ENCODE assay signal across 1 mouse cellular context in genomic region chr5:117360631-117361541, GRCm38 (mm10).
TF ChIP-seq lines count a peak whose summit lies in the region.

No protein-coding gene starts in this region.

TF ChIP-seq in MEL, 35 proteins besides CTCF, POLR2A, EP300 and RAD21 (continued from another document):
- TF ChIP-seq SMC3 (IDR thresholded peaks at IDR 0.05; ENCODE audit: low read depth, low read length), result no peak
- no peak for TF ChIP-seq NRF1 (IDR thresholded peaks at IDR 0.05; ENCODE audit: insufficient read depth, low read depth, low read length, poor library complexity, severe bottlenecking)
- TF ChIP-seq MAFK (IDR thresholded peaks at IDR 0.05; ENCODE audit: borderline replicate concordance, low read depth, low read length), result no peak
- TF ChIP-seq CHD2 (IDR thresholded peaks at IDR 0.05; ENCODE audit: low read length), result no peak
- TF ChIP-seq MEF2A (IDR thresholded peaks at IDR 0.05; ENCODE audit: extremely low read depth, insufficient replicate concordance, low read depth, low read length, poor library complexity, severe bottlenecking), result no peak
- no peak for TF ChIP-seq MYB (IDR thresholded peaks at IDR 0.05; ENCODE audit: low read depth, low read length)
- no peak for TF ChIP-seq ZNF384 (IDR thresholded peaks at IDR 0.05; ENCODE audit: low read depth, low read length)
- no peak for TF ChIP-seq POLR2AphosphoS5 (IDR thresholded peaks at IDR 0.05; ENCODE audit: borderline replicate concordance, low read depth, low read length)
- no peak for TF ChIP-seq UBTF (IDR thresholded peaks at IDR 0.05; ENCODE audit: borderline replicate concordance, insufficient read depth, low read depth, low read length)
- TF ChIP-seq POLR2AphosphoS2 (IDR thresholded peaks at IDR 0.05; ENCODE audit: low read length), result no peak
- peak; percentile 91 for TF ChIP-seq MXI1 (IDR thresholded peaks at IDR 0.05; ENCODE audit: low read depth, low read length)
- peak; percentile 88 for TF ChIP-seq MYC (IDR thresholded peaks at IDR 0.05; ENCODE audit: low read depth, low read length)
- TF ChIP-seq GATA1 (IDR thresholded peaks at IDR 0.05; ENCODE audit: low read depth, low read length), result peak; percentile 78
- peak; percentile 86 for TF ChIP-seq MAX (IDR thresholded peaks at IDR 0.05; ENCODE audit: low read length)
- no peak for TF ChIP-seq USF2 (IDR thresholded peaks at IDR 0.05; ENCODE audit: borderline replicate concordance in 1 of 2, insufficient read depth in 1 of 2, low read depth in 1 of 2, low read length in 2 of 2)
- no peak for TF ChIP-seq ZKSCAN1 (IDR thresholded peaks at IDR 0.05; ENCODE audit: low read depth, low read length)
- no peak for TF ChIP-seq ELF1 (IDR thresholded peaks at IDR 0.05; ENCODE audit: low read depth, low read length)
- no peak for TF ChIP-seq GABPA (IDR thresholded peaks at IDR 0.05; ENCODE audit: low read depth, low read length)
- no peak for TF ChIP-seq E2F4 (IDR thresholded peaks at IDR 0.05; ENCODE audit: borderline replicate concordance, low read depth, low read length)
- no peak for TF ChIP-seq HCFC1 (IDR thresholded peaks at IDR 0.05; ENCODE audit: low read depth, low read length)
- TF ChIP-seq TCF12 (IDR thresholded peaks at IDR 0.05; ENCODE audit: low read depth, low read length), result peak; percentile 54; the same call in 1 of the 2 replicates
- TF ChIP-seq JUND (IDR thresholded peaks at IDR 0.05; ENCODE audit: low read depth, low read length), result 0 out of 2 replicates have a peak, but pooled peaks have one; percentile 21
- TF ChIP-seq TAL1 (IDR thresholded peaks at IDR 0.05; ENCODE audit: low read length), result peak; percentile 51
- TF ChIP-seq BHLHE40 (IDR thresholded peaks at IDR 0.05; ENCODE audit: borderline replicate concordance, low read depth, low read length), result peak; percentile 91
- TF ChIP-seq CHD1 (IDR thresholded peaks at IDR 0.05; ENCODE audit: low read depth, low read length), result no peak
- 0 out of 2 replicates have a peak, but pooled peaks have one; percentile 5 for TF ChIP-seq MAZ (IDR thresholded peaks at IDR 0.05; ENCODE audit: low read depth, low read length)
- no peak for TF ChIP-seq ZC3H11A (IDR thresholded peaks at IDR 0.05; ENCODE audit: low read depth, low read length)
- TF ChIP-seq RCOR1 (IDR thresholded peaks at IDR 0.05; ENCODE audit: low read depth, low read length), result no peak
- TF ChIP-seq TBP (IDR thresholded peaks at IDR 0.05; ENCODE audit: low read depth, low read length), result 0 out of 2 replicates have a peak, but pooled peaks have one; percentile 26
- TF ChIP-seq USF1 (IDR thresholded peaks at IDR 0.05; ENCODE audit: low read depth, low read length), result no peak
- peak; percentile 92 for TF ChIP-seq ETS1 (IDR thresholded peaks at IDR 0.05; ENCODE audit: low read depth, low read length)
- TF ChIP-seq ZMIZ1 (IDR thresholded peaks at IDR 0.05; ENCODE audit: low read depth, low read length), result no peak
- no peak; the same call in 1 of the 2 replicates for TF ChIP-seq SIN3A (IDR thresholded peaks at IDR 0.05; ENCODE audit: low read length)
- TF ChIP-seq KAT2A (conservative IDR thresholded peaks at IDR 0.05; ENCODE audit: low read depth, low read length), result no peak
